Mouse (Mus musculus) embryonic facial prominence, embryonic 15.5 days (tissue): ENCODE data around the gene Rasgrp3. TPM values are rescaled to one million over a fixed set of nuclear protein-coding genes. Genes with fewer than 3 reads are reported as not detected.

Experiments
- ATAC-seq: fragments of 200-750 bp; cut with Nextera tagmentation; 2 replicates; pipeline ENCODE4 v1.8.0; 2017; ENCODE audit warnings: low read depth, moderate TSS enrichment; ENCODE audit not compliant: insufficient number of reproducible peaks, low FRiP score, low TSS enrichment
- H3K27ac ChIP-seq: fragments of 300-500 bp; sonication (generic); replicated peaks from 2 replicates; pipeline ENCODE4 v1.5.1; 2015; ENCODE audit warnings: mild to moderate bottlenecking, inconsistent platforms
- H3K27me3 ChIP-seq: fragments of 300-500 bp; sonication (generic); 2 replicates; pipeline ENCODE4 v1.6.1; 2015; ENCODE audit warnings: inconsistent platforms
- H3K36me3 ChIP-seq: fragments of 300-500 bp; sonication (generic); 2 replicates; pipeline ENCODE4 v1.6.1; 2015; ENCODE audit warnings: mild to moderate bottlenecking, inconsistent platforms
- H3K4me1 ChIP-seq: fragments of 300-500 bp; sonication (generic); 2 replicates; pipeline ENCODE4 v1.6.1; 2015; ENCODE audit warnings: inconsistent platforms
- H3K4me2 ChIP-seq: fragments of 300-500 bp; sonication (generic); replicated peaks from 2 replicates; pipeline ENCODE4 v1.6.1; 2015; ENCODE audit warnings: mild to moderate bottlenecking, inconsistent platforms
- H3K4me3 ChIP-seq: fragments of 300-500 bp; sonication (generic); replicated peaks from 2 replicates; pipeline ENCODE4 v1.5.1; 2015; ENCODE audit warnings: mild to moderate bottlenecking, inconsistent platforms
- H3K9ac ChIP-seq: fragments of 300-500 bp; sonication (generic); 2 replicates; pipeline ENCODE4 v1.6.1; 2015; ENCODE audit warnings: inconsistent platforms
- H3K9me3 ChIP-seq: fragments of 300-500 bp; sonication (generic); replicated peaks from 2 replicates; pipeline ENCODE4 v1.6.1; 2016; ENCODE audit warnings: inconsistent platforms
- WGBS: fragments of 180-500 bp; shearing (Covaris S2); methylation state at CpG from one replicate; pipeline ENCODE4 v1.1.7; 2015; 5-methylcytosine and 5-hydroxymethylcytosine counted together
- polyA plus RNA-seq: library from polyadenylated mRNA; unstranded; fragments of >200 nt; fragmentation: Nextera tagmentation; extraction: Ambion mirVana; gene quantifications from 2 replicates; pipeline ENCODE4 v1.2.1, GENCODE M21; 2015

Rasgrp3 gene
- polyA plus RNA-seq, 1 experiment from 2014 or later: 10.8 TPM

DNA sequence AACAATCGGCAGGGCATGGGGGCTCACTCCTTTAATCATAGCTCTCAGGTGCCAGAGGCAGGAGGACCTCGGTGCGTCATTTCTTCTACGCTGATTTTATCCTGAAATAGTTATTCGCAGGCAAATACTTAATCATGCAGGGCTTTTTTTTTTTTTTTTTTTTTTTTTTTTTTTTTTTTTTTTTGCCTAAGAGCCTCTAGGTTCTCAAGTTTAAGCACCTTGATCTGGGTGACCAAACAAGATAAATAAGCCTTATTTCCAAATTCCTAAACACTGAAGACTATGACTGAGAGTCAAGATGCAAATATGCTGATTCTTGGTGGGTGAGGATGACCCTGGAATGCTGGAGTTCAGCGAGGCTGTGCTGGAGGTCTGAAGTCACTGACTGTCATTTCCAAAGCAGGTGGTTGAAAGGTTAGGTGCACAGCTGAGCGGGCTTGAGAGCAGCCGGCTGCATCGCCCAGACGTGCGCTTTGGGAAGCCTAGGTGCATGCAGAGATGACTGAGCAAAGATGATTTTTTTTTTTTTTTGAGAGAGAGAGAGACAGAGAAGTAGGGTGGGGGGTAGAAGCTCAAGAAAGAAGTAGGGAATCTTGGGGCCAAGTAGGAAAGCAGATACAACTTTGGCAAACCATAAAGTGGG lies 115.2 kb downstream of the Rasgrp3 start:
- H3K27ac ChIP-seq: no peak overlapping the region
- no peak for ATAC-seq

DNA sequence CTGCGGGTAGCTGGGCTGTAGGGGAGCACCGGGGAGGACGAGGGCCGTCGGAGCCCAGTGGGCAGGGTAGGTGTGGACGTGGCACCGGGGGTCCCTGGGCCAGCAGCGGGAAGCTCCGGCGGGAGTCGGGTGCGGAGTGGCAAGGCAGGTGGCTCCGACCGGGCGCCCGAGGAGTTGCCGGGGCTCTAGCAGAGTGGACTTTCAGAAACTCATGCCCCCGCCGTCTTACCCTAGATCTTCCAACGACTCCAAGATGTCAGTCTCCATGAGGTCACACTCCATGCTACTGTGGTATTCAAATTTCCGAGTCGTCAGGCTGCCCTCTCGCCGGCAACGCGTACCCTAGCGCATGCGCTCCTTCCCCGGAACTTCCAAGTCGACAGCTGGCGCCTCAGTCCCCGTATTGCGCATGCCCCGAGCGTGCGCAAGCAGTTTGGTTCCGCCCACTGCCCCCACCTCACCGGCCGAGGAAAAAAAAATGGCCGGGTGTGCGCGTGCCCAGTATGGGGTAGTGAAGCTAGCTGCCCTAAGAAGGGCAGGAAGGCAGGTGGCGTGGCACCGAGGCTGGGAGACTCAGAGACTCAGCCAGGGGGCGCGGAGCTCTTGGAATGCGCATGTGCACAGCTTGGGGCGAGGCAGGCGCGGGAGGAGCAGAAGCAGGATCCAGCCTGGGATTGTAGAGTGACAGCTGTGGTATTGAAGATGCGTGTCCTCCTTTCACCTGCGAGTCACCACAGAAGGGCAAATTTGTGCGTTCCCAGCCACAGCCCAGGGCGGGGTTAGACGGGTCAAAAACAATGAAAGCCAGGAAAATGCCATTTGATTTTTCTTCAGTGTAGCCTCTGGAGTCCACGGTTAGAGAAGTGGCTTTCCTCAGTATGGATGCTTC lies 116.1 kb downstream of the Rasgrp3 start, which contains the start of gene Fam98a:
Gene Fam98a, minus strand, starts transcription at position 435 of the 889 bp plus-strand sequence.
- peak within 1 kb of the TSS; percentile 91 for H3K4me3 ChIP-seq
- WGBS: under 1% methylated on average over 56 of the region's 56 CpGs
- H3K9ac ChIP-seq: peak within 1 kb of the TSS; percentile 68
- H3K36me3 ChIP-seq: peaks cover 7% of the 10 kb centered on the region
- peak within 1 kb of the TSS; percentile 77 for H3K4me2 ChIP-seq
- ATAC-seq: peak; percentile 99
- H3K4me1 ChIP-seq: peaks cover 9% of the 10 kb centered on the region
- H3K9me3 ChIP-seq: no peaks in the 10 kb centered on the region
- H3K27me3 ChIP-seq: no peaks in the 10 kb centered on the region
- peak within 1 kb of the TSS; percentile 66; the same call in 1 of the 2 replicates for H3K27ac ChIP-seq

More for the DNA sequence above, 115.2 kb downstream of the Rasgrp3 start:
- Histone ChIP-seq H3K4me2 (peak overlapping the region; percentile 77), H3K27me3 (no peaks in the 10 kb centered on the region), H3K9me3 (no peaks in the 10 kb centered on the region), H3K9ac (peak overlapping the region; percentile 68), H3K4me3 (peak overlapping the region; percentile 91), H3K4me1 (peaks cover 9% of the 10 kb centered on the region), H3K36me3 (peaks cover 15% of the 10 kb centered on the region)
- 38% methylated on average over 11 of the region's 11 CpGs for WGBS

DNA sequence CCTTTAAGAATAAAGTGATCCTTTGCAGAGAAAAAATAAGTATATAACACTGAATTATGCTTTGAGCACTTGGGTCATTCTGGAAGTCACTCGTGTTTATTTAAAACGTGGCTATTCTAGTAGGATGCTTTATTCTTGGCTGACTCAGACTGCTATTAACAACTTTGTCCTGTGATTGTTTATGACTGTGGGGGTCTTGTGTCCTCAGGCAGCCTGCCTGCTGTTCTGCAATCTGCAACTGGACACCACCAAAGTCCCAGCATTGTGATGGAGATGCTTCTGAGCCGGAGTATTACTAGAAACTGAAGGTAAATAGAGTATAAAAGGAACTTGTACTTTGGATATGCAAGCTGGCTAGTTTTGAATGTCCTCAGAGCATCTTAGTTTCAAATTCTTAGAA lies 121.3 kb downstream of the Rasgrp3 start:
- Histone ChIP-seq H3K27ac (no peak overlapping the region), H3K4me3 (no peak overlapping the region), H3K4me2 (no peak overlapping the region), H3K9ac (no peak overlapping the region), H3K27me3 (no peaks in the 10 kb centered on the region), H3K36me3 (no peaks in the 10 kb centered on the region), H3K9me3 (no peaks in the 10 kb centered on the region), H3K4me1 (0 out of 2 replicates have a peak, but pooled peaks cover 2% of the 10 kb centered on the region)
- no peak for ATAC-seq
- WGBS: 46% methylated on average over 3 of the region's 3 CpGs

DNA sequence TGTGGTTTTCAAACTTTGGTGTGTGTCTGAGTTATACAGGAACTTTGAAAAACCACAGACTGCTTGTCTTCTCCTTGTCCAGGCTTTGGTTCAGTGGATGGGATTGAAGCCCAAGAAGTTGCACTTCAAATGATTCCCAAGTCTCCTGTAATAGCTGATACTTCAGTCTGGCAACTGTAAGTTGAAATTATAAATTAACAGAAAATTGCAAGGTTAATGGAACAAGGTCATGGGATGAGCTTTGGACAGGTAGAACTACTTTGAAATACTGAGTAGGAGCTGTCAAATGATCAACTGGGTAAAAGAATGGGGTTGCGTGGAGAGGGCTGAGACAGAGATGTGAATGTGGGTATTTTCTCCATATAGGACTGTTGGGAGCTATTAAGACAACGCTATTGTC lies 122.3 kb downstream of the Rasgrp3 start:
- Histone ChIP-seq H3K27me3 (no peaks in the 10 kb centered on the region), H3K4me2 (no peak overlapping the region), H3K36me3 (no peaks in the 10 kb centered on the region), H3K9ac (no peak overlapping the region), H3K9me3 (no peaks in the 10 kb centered on the region), H3K4me1 (no peaks in the 10 kb centered on the region), H3K4me3 (no peak overlapping the region), H3K27ac (no peak overlapping the region)
- 89% methylated on average over 2 of the region's 2 CpGs for WGBS
- ATAC-seq: no peak

DNA sequence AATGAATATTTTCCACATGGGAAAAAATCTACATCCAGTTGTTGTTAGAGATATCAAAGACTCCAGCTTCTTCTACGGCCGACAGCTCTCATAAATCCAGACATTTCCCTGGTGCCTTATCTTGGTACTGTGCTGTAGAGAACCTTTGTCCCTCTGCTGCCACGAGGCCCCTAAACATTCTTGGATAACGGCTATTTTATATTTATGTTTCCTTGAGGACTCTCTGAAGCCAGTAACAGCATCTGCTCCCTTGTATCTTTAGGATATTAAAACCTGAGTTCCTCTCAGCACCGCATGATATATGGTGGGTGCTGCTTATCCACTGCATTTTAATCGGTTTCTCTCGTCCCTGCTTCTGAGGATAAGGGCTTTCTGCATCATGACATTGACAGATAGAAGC lies 139.9 kb downstream of the Rasgrp3 start:
- no peak for ATAC-seq
- no peaks in the 10 kb centered on the region for H3K9me3 ChIP-seq
- H3K4me1 ChIP-seq: no peaks in the 10 kb centered on the region
- H3K4me2 ChIP-seq: no peak overlapping the region
- no peak overlapping the region for H3K9ac ChIP-seq
- no peak overlapping the region for H3K27ac ChIP-seq
- WGBS: 76% methylated on average over 7 of the region's 7 CpGs
- H3K27me3 ChIP-seq: no peaks in the 10 kb centered on the region
- no peaks in the 10 kb centered on the region for H3K36me3 ChIP-seq
- no peak overlapping the region for H3K4me3 ChIP-seq

Other genes starting within 250 kb of the Rasgrp3 start
- 26.5 and 29.3 TPM in 2 replicates for gene Fam98a, start 116.0 kb downstream of the Rasgrp3 start, polyA plus RNA-seq